Mouse (Mus musculus): ENCODE data around the gene Npr2. TPM values are rescaled to one million over a fixed set of nuclear protein-coding genes. Genes with fewer than 3 reads are reported as not detected.

Gene Npr2
- under 1 TPM; 0.26 to 0.42 TPM for total RNA-seq (2023)

DNA sequence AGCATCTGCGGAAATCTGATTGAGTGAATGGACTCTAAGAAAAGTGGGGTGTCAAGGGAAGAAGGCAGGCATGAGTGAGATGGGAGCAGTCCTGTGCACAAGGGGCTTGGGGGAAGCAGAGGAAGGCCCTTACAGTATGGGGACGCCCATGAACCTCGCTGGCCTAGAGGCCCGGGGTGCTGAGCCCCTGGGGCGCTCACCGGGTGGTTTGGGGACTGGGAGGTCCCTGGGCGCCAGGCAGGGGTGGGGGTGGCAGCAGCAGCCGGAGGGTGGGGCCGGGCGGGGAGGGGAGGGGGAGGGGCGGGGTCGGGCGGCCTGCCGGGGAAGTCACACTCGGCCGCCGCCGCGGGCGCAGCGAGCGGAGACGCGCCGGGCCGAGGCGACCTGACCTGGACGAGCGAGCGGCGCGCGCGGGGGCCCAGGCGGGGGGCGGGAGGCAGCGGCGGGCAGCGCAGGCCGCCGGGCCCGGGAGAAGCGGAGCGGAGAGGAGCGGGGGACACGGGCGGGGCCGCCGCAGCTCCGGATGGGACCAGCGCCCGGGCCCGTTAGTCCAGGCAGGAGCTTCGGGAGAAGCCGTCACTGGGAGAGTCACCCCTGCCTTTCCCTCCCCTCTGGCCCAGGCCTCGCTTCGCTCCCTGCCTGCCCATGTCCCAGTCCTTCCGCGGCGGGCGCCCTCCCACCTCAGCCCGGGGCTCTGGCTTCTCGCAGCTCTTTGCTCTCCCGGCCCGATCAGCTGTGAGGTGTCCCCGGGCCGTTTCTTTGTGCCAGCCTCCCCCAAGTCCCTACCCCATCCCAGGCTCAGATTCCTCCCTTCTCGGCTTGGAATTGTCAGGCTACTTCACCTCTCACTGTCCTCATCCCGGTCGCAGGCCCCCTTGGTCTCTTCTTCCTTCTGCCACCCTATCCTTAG, at the start of gene Npr2:
Gene Npr2 (plus strand): TSS at position 890 of the 910 bp plus-strand sequence.

DNA sequence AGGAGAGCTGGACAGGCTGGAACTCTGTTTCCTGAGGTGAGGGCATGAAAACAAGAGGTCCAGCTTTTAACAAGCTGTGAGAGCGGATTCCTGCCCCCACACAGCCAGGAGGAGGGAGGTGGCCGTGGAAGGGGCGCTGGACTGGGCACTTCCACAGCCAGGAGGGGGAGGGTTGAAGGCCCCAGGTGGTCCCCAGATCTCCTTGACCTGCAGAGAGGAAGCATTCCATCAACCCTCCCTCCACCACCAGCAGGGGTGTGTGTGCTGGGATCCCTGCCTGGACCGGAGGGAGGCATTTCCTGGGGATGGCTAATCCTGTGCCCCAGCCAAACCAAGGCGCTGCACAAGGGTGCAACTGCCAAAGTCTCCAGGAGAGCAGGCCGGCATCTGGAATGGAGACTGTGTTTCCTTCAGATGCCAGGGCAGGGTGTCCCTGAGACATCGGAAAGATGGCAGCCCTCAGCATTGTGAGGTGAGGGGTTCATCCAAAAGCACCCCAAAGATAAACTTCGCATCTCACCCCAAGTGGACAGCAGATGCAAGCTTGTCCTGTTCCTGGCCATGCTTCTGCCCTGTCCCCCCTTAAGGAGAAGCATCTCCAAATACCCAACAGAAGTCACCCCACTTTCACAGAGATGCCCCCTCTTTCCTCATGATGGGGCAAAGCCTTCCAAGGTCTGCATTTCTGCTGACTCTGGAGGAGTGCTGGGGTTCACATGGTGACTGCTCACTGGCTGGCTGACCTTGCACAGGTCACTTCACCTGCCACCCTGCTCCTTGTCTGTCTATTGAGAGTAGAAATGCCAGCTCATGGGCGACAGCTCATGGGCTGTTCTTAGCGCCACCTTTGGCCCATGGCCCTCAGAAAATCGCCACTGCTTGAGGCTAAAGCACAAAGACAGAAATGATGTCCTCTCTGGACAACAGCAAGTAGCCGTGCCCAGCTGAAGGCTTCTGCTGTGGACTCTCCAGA, 47.0 kb upstream of the Npr2 start, which contains the start of gene Msmp:
Gene Msmp (minus strand): TSS at position 51 of the 973 bp plus-strand sequence.

DNA sequence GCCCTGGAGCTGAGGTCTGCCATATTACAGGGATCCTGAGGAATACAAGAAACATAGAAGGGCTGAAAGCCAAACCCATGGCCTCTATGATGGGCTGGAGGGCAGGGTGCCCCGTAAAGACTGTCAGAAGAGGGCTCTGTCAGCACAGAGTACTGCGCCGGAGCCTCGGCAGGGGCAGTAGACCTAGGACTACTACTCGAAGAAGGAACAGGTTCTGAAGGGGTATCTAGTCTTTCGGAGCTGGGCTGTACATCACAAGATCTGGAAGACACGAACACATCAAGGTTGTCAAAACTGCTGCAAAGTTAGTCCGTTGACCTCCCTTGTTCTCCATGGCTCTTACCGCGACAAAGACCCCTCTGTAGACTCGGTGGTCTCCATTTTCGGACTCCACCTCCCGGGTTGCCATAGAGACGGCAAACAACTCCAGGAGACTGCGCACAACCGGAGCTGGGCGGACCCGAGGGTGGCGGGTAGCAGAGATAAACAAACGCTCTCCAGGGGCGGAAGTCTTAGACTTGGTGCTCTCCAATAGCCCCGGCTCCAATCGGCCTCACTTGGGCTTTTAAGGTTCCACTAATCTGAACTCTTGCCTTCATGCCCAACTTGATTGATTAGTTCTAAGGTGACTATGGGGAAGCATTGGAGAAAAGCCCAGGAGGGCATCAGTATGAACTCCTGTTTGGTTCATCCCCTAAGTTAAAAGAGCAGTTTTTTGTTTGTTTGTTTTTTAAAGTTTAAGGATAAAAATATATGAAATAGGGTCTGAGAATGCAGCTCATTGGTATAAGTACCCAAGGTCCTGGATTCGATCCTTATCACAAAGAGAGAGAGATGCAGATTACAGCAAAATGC, 21.7 kb downstream of the Npr2 start, which contains the start of gene Spag8:
Gene Spag8 (minus strand): TSS at position 434 of the 855 bp plus-strand sequence.

DNA sequence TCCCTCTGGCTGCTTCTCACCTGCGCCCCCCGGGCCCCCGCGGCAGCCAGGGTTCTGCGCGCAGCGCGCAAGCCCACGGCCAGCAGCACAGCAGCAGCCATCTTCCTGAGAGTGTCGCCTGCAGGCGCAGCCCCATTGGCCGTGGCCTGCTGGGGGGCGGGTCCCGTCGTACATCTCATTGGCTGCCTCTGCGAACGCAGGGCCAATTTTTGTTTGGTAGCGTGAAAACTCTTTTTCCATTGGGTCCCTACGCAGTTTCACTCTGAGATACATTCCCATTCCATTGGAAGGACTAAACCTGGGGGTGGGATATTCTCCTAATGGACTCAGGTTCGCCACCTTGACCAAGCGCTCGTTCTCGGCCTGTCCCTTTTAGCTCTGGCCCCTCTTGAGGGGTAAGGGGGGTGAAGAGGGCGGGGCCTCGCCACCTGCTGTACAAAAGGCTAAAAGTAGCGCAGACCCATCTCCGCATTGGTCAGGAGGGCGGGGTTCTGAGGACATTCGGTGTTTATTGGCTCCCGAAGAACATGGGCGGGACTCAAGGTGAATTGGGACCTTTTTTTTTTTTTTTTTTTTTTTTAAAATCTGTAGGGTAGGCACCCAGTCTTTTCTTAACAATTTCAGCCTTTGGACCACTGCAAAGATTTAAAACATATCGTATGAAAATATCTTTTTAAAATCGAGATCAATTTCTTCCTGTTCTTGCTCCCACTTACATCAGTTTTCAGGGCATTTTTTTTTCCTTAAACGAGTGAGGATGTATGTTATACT, 24.8 kb downstream of the Npr2 start, which contains the start of gene Hint2:
Gene Hint2 (minus strand): TSS at position 128 of the 771 bp plus-strand sequence.

DNA sequence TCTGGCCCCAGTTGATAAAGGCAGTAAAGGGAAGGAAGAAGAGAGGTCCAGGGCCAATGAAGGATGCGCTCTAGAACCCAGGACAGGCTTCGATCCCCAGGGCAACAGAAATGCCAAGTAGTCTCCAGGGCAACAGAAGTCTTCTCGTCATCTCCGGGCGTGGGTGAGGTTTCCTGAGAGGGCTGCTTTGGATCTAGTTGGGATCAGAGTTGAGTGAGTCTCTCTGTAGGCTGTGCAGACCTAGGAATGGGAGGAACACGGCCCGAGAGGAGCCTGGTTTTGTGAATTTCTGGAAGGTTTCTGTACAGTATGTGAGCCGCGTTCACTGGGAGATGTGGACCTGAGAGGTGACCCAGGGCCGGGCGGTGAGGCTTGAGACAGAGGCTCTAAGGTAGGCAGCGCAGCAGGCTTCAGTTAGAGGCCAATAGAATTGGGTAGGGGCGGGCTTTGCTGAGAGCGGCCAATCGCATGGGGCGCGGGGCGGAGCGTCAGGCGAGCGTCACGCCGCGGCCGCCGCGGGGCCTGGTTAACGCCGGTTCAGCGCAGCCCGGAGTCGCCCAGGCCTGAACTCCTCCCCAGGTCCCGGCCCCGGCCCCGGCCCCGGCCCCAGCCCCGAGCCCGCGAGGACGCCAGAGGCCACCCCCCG, 37.2 kb downstream of the Npr2 start, which contains the start of the genes Tmem8b and Fam221b:
Gene Tmem8b (plus strand): TSS at position 190 of the 646 bp plus-strand sequence.
Gene Fam221b (minus strand): TSS at position 364 of the 646 bp plus-strand sequence.

DNA sequence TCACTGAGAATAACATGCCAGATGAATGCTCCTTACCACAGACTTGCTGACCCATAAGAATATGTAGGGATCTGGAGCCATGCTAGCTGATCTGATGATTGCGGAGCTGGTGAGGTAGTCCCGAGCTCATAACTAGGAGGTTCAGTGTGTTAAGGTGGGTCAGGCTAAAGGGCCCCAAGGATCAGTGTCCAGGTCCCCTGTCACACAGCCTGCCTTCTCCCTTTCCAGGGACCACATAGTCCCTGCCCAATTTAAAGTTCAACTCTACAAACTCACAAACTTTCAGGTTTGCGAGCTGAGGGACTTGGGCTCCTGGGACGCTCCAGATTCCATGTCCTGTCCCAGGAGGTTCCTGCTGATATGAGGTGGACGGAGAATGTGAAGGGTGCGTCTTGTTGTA, 69.0 kb downstream of the Npr2 start, which contains the start of gene Olfr70:
Gene Olfr70 (minus strand): TSS at position 101 of the 400 bp plus-strand sequence.

Other genes starting within 250 kb of the Npr2 start
- gene Rusc2, start 250.0 kb upstream of the Npr2 start, total RNA-seq (2023): 1 to 10 TPM; 2.5 to 3.2 TPM
- gene Fam166b, start 202.8 kb upstream of the Npr2 start, total RNA-seq (2023): not detected
- gene Tesk1, start 190.0 kb upstream of the Npr2 start, total RNA-seq (2023): 1 to 10 TPM; 4.2 to 7.0 TPM
- 1 to 10 TPM; 3.0 to 5.0 TPM for gene Cd72, start 177.3 kb upstream of the Npr2 start, total RNA-seq (2023)
- gene Sit1, start 148.2 kb upstream of the Npr2 start, total RNA-seq (2023): not detected
- gene Ccdc107, start 139.0 kb upstream of the Npr2 start, total RNA-seq (2023): 1 to 10 TPM; 4.0 to 7.5 TPM
- gene Arhgef39, start 132.2 kb upstream of the Npr2 start, total RNA-seq (2023): 10 to 100 TPM; 27.3 to 36.2 TPM
- 1 to 10 TPM; 1.1 to 1.2 TPM for gene Car9, start 125.0 kb upstream of the Npr2 start, total RNA-seq (2023)
- gene Tpm2, start 108.2 kb upstream of the Npr2 start, total RNA-seq (2023): 1 to 10 TPM; 1.8 TPM
- gene Creb3, start 69.6 kb upstream of the Npr2 start, total RNA-seq (2023): 10 to 100 TPM; 49.0 to 54.9 TPM
- gene Tln1, start 69.2 kb upstream of the Npr2 start, total RNA-seq (2023): 100 to 1,000 TPM; 552 to 557 TPM
- gene Rgp1, start 53.2 kb upstream of the Npr2 start, total RNA-seq (2023): 10 to 100 TPM; 50.0 to 56.1 TPM
- 10 to 100 TPM; 30.8 to 30.9 TPM for gene Gba2, start 53.1 kb upstream of the Npr2 start, total RNA-seq (2023)
- not detected for gene Msmp, start 47.4 kb upstream of the Npr2 start, total RNA-seq (2023)
- not detected for gene Spag8, start 21.7 kb downstream of the Npr2 start, total RNA-seq (2023)
- gene Hint2, start 24.5 kb downstream of the Npr2 start, total RNA-seq (2023): 10 to 100 TPM; 12.7 to 17.6 TPM
- under 1 TPM; 0.31 to 0.57 TPM for gene Tmem8b, start 37.0 kb downstream of the Npr2 start, total RNA-seq (2023)
- under 1 TPM in 1 of 2 experiments, not detected in 1; 0.09 TPM for gene Fam221b, start 37.2 kb downstream of the Npr2 start, total RNA-seq (2023)
- gene Olfr70, start 68.9 kb downstream of the Npr2 start, total RNA-seq (2023): not detected
- not detected for gene Olfr71, start 78.3 kb downstream of the Npr2 start, total RNA-seq (2023)
- gene Hrct1, start 95.3 kb downstream of the Npr2 start, total RNA-seq (2023): not detected
- gene Spaar, start 98.1 kb downstream of the Npr2 start, total RNA-seq (2023): not detected
- gene Olfr159, start 139.1 kb downstream of the Npr2 start, total RNA-seq (2023): not detected
- gene Olfr156, start 192.0 kb downstream of the Npr2 start, total RNA-seq (2023): not detected
- not detected for gene Olfr157, start 208.3 kb downstream of the Npr2 start, total RNA-seq (2023)
- gene Olfr155, start 219.6 kb downstream of the Npr2 start, total RNA-seq (2023): not detected
- 10 to 100 TPM; 14.1 to 14.5 TPM for gene Reck, start 243.6 kb downstream of the Npr2 start, total RNA-seq (2023)

All from neutrophil, adult 83 days (primary cell).